Mouse (Mus musculus) mesoderm, embryonic 11.5 days (tissue): ENCODE measurements around the gene Cnksr3.
A peak's percentile ranks its signal among the peaks of the same experiment; 100 is the strongest.

ENCODE experiments used
- DNase-seq: peaks from one replicate; pipeline ENCODE4 v3.0.0-alpha.2; 2012; ENCODE audit warnings: low read depth, low spot score

Cnksr3 gene

DNA sequence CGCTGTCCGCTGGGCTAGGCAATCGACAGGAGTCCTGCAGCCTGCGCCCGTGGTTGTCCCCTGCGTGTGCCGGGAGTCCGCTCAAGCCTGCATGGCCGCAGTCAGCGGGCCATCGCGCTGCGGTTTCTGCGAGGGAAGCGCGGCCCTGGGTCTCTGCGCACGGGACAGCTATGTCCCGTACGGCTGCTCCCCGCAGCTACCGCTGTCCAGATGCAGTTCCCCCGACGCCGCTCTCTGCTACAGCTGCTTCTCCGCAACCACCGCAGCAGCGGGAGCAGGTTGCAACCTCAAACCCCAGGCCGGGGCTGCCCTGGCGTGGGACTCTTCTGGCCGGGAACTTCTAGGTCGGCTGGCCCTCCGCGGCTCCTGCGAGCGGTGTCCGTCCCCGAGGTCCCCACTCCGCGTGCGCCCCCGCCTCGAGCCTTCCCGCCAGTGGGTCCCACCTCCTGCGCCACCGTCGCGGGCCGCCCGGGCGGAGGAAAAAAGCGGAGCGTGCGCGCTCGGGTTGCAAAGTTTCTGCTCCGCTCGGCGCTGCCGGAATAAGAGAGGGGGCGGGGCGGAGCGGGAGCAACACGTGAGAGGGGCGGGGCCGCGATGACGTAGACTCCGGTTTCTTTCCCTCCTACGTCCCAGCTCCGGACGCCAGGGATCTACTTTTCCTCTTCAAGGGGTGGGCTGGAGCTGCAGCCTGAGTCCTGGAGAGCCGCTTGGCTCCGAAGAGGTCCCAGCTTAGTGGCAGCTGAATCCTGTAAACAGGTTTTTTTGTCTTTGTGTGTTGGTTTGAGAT is at the start of gene Cnksr3:
Cnksr3 (minus strand) TSS at position 542 of the 787 bp plus-strand sequence.
- peak; percentile 95 for DNase-seq

DNA sequence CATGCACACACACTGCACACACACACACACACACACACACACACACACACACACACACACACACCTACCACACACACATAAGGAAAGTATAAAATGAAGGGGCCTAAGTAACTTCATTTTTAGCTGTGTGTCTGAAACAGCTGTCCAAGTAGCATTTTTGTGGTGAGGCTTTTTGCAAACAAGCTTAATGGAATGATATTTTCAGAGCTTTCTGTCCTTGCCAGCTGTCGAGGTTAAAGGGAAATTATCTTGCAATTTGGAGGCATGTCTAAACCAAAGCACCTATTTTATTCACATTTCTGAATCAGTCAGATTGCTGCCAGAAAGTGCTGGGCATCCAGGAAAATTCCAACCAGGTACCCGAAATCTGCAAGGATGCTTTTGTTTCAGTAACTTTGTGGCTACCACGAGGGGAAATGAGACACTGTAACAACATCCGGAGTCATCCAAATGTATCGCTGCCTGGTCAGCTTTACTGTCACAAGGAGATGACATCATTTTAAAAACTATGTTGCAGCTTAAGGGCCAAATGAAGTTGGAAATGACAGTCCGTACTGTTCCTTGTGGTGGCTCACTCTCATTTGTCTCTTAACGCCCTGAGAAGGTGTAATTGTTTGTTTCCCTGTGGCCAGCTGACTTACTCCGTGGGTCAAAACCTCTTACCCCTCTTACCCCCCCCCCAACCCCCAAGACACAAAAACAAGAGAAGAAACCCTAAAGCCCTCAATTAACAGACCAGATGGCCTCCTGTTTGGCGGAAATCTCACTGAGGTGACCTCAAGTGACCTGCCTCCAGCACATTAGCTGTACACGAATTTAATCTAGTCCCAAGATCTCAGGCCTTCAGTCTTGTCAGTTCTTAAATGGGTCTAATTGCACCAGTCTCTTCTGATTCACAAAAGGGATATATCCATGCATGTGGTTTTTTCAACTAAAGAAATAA is 48.4 kb upstream of the Cnksr3 start:
- no peak for DNase-seq

DNA sequence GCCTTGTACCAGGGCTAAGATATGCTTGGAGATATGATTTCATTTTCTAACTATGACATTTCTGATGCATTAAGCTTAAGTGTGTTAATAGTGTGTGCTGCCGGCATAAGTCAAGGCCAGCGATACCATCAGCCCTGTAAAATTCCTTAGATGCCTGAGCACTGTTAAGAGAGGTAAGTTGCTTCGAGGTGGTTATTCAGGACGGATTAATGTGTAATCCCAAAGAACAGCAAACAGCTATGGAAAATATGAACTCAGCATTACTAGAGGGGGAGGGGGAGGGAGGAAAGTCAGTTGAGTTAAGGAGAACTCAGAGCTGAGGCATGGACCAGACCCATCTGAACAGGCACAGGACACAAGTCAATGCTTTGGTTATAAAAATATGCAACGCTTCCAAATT is 46.6 kb upstream of the Cnksr3 start:
- DNase-seq, result no peak

DNA sequence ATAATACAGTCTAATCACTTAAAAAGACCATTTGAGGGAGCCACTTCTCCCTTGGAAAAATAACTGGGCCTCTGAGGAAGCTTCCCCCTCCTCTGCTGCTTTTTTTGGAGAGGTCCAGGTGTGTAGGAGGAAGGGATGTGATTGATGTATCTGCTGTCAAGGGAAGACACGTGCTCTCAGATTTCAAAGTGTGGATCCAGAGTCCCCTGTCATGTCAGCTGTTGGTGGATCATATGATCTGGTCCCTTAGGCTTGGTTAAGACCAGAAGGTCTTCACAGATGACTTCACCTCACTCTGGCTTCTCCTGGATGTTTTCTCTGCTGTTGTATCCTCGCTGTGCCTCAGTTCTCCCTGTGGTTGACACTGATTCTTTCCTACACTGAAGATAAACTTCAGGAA is 38.4 kb upstream of the Cnksr3 start:
- DNase-seq, result no peak

DNA sequence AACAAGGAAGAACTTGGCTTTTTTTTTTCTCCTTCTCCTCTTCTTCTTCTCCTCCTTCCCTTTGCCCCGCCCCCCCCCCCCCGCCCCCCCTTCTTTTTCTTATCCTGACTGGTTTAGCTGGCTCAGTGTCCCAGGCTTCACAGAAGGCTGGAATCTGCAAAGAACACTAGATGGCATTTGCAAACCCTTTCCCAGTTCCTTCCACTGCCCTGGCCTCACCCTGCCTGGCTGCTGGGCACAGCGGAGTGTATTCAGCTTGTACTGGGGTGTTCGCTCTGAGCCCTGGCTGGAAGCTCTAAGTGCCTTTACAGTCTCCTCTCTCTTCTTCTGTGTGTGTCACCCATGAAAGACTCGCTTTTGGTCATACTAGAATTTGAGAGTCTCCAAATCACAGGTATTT is 22.6 kb upstream of the Cnksr3 start:
- DNase-seq, result no peak

DNA sequence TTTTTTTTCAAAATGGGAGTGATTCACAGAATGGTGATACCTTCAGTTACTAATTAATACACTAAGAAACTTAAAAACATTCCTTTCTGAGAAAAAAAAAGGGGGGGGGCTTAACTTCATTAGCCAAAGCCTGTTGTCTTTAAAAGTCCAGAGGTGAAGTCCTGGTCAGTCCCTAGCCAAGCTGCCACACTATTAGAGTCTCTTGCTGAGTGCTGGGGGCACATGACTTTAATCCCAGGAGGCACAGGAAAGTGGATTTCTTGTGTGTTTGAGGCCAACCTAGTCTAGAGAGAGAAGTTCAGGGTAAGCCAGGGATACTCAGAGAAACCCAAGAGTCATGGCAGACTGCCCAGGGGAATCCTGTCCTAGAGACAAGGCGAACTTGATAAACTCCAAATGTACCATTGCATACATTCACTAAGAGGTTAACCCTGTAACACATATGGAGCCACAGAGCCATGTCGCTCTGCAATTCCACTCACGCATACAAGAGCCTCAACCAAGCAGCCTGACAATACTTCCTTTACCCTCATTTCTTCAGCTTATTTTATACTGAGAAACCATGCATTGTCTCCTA is 5.6 kb upstream of the Cnksr3 start:
- no peak for DNase-seq

DNA sequence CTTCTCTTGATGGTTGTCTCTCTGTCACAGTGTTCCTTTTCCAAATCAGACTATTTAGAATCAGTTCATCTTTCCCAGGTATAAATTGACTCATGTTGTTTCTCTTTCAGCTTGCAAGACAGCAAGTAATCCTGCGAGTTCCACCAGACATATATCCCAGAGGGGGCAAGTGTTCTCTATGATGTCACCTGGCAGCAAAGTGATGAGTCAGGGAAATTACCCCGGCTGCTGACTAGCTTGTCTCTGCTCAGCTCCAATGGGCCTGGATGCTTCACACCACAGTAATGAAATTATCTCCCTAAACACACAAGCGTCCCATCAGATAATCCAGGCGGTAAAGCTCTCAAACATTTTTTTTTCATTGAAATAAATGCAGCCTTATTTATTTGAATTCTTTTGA is 2.7 kb upstream of the Cnksr3 start:
- no peak for DNase-seq

DNA sequence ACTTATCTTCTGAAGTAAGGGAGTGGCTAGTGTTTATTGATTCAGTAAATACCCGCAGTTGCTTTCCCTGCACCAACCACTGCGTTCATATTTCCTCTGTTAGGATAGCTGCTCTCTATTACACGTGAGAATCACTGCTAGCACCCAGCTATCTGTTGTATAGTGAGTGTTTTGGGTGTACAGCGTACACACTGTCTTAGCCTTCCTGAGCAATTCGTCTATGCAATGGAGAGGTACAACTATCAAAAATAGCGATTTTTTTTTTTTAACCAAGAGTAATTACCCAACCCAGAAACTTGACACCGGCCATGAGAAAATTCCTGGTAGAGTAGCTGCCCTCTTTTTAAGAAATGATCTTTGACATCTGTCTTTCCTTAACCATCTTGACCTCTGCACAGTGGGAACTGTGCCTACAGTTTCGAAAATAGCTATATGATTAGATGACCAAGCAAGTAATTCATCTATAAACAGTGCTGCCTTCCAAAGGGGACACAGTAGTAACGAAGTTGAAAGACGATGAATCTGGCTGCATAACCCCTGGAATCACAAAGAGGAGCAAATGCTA is 1.1 kb upstream of the Cnksr3 start:
- DNase-seq, result peak; percentile 34

DNA sequence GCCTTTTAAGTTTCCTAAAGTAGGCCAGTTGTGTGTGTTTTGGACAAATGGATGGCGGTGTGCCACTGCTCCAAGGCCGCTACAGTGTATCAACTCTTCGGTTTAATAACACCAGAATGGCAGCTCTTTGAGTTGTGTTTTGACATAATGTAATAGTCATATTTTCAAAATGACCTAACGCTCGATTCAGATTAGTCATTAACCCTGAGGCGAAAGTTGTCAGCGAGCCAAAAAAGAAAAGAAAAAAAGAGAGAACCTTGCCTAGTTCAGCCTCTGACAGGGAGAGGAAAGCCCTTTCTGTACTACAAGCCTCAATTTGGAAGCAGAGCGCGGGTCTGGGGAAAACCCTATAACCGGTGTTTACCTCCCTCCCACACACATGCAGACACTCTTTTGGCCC is 500 bp upstream of the Cnksr3 start:
- DNase-seq, result no peak

DNA sequence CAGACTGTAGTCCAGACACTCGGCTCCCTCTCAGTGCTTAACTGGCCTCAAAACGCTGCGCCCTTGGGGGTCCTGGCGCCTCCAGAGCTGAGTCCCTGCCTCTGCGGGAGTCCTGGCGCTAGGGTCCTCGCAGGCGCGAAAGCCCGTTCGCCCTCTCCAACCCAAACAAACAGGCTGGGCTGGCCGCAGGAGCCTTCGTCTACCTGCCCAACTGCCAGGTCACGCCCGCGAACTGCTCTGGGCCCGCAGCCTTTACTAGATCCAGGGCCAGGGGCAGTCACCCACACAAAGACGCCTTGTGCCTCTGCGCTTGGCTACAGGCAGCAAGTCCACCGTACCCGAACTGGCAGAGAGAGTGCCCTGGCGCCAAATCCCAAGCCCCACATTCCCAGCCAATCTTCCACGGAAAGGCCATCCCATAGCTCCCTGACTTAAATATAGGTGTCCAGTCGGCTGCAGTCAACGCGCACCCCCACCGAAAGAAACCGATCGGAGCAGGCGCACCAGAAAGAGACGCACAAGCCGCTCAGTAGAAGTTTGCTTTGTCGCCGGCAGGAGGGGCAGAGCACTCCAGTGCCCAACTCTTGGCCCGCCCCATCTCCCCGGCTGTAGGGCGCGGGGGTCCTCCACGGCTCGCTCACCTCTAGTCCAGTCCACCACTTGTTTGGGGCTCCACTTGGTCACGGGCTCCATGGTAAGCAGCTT is 894 bp downstream of the Cnksr3 start:
- DNase-seq, result peak; percentile 84

DNA sequence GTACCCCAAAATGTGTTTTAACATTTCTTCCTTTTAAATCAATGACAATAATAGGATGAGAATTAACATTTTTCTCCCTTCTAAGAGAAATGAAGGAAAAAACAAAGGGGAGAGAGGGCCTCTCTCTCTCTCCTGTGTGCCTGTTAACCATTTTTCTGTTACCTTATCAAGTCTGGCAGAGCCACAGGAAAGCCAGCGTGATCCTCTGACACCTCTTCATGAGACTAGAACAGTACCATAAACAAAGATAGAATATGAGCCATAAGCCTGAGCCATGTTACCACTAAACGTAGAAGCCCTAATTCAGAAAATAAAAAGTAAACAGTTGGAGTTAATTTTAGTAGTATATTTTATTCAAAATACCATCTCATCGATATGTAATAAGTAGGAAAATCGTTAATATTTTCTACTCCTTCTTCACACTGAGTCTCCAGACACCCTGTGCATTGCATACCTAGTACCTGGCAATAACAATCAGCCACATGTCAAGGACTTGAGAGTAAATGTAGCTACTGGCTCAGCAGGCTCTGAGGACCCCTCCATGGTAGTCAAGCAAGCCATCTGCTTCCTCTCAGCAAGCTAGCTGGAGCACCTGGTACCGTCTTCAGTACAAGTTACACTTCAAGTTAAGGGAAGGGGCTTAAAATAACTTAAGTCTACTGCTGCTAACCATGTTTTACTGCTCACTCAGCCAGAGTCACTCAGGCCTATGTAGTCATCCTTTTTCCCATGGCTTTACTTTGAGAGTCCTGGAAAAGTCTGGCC is 2.2 kb downstream of the Cnksr3 start:
- DNase-seq, result no peak

DNA sequence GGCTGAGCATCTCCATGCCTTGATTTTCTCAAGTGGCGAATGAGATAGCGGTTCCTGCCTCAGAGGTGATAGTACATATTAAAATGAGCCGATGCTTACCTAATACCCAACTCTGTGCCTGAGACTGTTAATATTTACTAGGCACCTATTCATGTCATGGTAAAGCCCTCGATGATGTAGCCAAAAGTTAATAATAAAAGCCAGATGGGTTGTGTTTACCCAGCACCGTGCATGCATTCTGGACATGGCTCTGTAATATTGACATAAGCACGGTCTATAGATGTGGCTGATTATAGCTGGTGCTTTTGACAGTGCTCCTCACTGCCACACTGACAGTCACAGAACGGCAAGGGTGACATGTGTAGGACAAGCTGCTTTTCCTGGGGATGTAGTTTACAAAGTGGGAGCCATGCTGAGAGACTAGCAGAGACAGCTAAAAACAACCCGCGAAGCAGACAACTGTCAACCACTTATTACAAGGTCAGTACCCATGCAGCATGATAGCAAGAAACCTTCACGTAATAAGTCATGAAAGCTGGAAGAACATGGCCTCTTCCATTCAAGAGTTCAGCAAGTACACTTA is 3.1 kb downstream of the Cnksr3 start:
- no peak for DNase-seq

DNA sequence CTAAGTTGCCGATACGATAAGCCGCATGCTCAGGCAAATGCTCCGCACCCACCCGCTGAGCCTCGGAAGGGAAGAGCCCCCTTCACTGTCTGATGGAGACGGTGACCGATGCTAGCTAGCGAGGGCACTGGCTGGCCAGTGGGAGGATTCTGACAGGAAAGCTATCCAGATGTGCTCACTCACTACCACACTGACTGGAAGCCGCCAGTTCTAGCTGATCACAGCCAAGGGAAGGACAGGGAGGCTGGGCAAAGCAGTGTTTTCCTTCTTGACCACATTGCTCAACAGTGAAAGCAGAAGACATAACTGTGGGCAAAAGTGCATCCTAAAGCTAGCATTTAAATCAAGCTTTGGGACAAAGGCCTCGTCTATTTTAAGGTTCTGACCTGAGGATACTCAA is 4.7 kb downstream of the Cnksr3 start:
- no peak for DNase-seq

DNA sequence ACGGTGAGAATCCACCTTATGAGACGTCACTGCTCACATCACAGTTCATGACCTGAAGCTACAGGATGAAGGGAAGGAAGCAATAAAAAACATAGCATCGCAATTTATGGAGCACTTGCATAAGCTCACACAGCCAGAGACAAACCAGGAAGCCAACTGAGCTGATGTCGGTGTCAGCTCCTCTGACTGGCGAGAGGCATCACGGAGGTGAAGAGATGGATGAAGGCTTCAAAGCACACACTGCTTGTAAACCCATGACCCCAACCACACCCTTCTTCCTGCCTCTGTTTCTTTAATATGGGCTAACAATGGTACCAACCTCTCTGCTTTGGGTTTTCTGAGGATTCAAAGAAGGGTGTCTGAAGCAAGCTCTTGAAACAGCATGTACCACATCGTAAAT is 5.5 kb downstream of the Cnksr3 start:
- no peak for DNase-seq

DNA sequence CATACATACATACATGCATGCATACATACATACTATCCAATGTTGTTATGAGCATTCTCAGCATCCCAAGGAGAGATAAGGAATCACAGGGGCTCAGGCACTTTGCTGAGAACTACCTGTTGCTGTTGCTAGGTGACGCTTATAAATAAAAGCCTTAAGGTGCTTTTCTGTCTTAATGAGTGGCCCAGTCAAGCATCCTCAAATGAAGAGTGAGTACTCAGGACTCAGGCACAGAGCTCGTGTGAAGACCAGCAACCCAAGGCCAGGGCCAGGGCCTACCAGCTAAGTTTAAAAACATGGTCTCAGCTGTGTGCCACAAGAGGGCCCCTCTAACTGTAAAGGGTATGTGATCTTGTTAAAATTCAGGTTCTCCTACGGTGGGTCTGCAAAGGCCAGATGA is 6.5 kb downstream of the Cnksr3 start:
- no peak for DNase-seq

DNA sequence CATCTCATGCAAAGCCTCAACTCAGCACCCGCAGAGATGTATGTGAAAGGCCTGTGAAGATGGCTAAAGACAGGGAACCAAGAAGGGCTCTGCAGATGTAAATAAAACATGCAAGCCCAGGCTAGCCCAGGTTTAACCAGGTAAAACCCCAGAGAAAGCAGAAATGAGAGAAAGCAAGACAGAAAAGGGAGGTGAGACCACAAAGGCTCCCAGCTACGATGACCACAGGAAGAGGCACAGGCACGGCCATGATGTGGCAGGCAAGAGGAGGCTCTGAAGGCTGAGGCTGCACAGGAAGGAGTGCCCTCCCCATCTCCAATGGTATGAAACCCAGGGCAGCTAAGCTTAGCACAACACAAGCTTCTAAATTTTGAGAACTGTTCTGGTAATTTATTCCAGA is 7.1 kb downstream of the Cnksr3 start:
- no peak for DNase-seq

DNA sequence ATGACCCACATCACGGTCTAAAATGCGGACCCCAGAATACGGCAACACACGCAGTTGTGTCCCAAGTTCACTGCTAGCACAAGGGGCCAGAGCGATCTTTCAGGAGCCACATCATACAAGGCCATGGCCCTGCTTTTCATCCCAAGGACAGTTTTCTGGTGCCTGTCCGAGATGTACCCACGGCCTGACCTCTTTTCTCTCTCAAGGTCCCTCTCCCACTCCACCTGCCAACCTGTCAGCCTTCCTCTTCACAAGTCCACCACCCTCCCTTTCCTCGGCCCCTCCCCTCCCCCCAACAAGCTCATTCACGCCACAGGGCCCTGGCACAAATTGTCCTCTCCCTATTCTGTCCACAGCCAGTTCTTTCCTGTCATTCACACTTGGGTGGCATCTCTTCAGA is 9.5 kb downstream of the Cnksr3 start:
- no peak for DNase-seq

DNA sequence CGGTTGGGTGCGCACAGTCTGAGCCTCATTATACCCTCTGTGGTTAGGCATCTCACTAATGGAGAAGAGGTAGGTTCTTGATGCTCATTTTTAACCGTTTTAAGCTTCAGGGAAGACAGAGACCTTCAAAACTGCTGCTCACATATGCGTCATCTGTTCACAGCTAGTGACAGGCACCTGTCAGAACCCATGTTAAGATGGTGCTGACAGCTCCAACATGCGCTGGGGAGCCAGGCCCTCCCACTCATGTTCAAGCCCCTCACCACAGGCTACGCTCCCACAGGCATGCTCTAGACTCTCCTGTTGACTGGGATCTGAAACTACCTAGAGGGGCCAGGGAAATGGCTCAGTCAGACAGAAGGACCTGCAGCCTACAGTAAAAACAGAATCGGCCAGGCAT is 11.4 kb downstream of the Cnksr3 start:
- DNase-seq, result no peak

DNA sequence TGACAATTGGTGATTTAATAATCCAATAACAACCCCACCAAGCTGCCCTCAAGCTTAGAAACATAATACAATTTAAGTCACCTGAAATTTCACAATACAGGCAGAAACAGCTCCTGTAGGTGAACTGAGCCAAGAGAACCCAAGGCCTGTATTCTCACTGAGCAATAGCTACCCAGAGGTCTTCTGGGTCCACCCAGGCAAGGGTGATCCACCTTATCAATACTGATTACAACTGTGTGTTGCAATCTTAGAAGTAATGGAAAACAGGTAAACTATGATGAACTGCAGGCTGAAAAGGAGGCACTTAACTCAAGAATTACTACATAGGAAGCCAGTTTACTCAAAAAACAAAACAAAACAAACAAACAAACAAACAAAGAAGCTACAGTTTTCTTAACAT is 13.8 kb downstream of the Cnksr3 start:
- DNase-seq, result no peak

DNA sequence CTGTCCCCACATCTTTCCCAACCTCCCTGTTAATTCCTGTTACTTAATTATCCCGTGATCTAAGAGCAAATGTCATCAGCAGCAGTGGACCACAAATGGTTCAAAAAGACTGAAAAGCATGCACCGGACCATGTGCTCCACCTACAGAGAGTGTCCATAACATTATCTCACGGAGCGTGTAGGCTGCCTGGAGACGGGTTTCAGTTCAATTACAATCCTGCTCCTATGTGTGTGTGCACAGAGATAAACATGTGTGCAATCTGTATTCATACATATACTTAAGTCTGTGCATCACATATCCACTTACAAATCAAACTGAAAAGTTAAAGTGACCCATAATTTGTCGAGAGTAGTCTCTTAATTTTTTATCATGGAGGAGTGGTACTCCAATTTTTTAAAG is 14.3 kb downstream of the Cnksr3 start:
- no peak for DNase-seq
